Mouse (Mus musculus) retina, postnatal 1 day (tissue): ENCODE data around the gene Zfp735.

Source experiments
- DNase-seq: peaks from one replicate; pipeline ENCODE4 v3.0.0-alpha.2; 2012

Gene Zfp735

GRCm38 (mm10) chr11:73688478-73688877 is at the start of gene Zfp735:
Gene Zfp735 (plus strand): TSS chr11:73688778.
- no peak for DNase-seq

- no peak for DNase-seq
Observed at GRCm38 (mm10) chr11:73759115-73759514, 70.5 kb downstream of the Zfp735 start.
